Mouse (Mus musculus) forebrain, postnatal 0 days (tissue): ENCODE data around the gene Sqor. TPM values are rescaled to one million over a fixed set of nuclear protein-coding genes. Genes with fewer than 3 reads are reported as not detected.

Experiments
- ATAC-seq: fragments of 200-750 bp; cut with Nextera tagmentation; 2 replicates; pipeline ENCODE4 v1.8.0; 2017; ENCODE audit warnings: mild to moderate bottlenecking, moderate library complexity
- DNase-seq: peaks from one replicate; pipeline ENCODE4 v3.0.0-alpha.2; 2015
- H3K27ac ChIP-seq: fragments of 300-500 bp; sonication (generic); 2 replicates; pipeline ENCODE4 v1.5.1; 2014; ENCODE audit warnings: low read depth, mild to moderate bottlenecking, antibody characterized with exemption, low read length, moderate library complexity, mixed read lengths
- H3K27me3 ChIP-seq: fragments of 300-500 bp; sonication (generic); 2 replicates; pipeline ENCODE4 v1.6.1; 2014; ENCODE audit warnings: mild to moderate bottlenecking, low read length, mixed read lengths; ENCODE audit not compliant: insufficient read depth
- H3K36me3 ChIP-seq: fragments of 300-500 bp; sonication (generic); 2 replicates; pipeline ENCODE4 v1.6.1; 2014; ENCODE audit warnings: mild to moderate bottlenecking, moderate library complexity; ENCODE audit not compliant: insufficient read depth
- H3K4me1 ChIP-seq: fragments of 300-500 bp; sonication (generic); 2 replicates; pipeline ENCODE4 v1.6.1; 2014; ENCODE audit warnings: antibody characterized with exemption; ENCODE audit not compliant: insufficient read depth
- H3K4me2 ChIP-seq: fragments of 300-500 bp; sonication (generic); 2 replicates; pipeline ENCODE4 v1.6.1; 2014; ENCODE audit warnings: low read depth, mild to moderate bottlenecking, moderate library complexity
- H3K4me3 ChIP-seq: fragments of 300-500 bp; sonication (generic); 2 replicates; pipeline ENCODE4 v1.5.1; 2014; ENCODE audit warnings: low read depth, low read length, mixed read lengths
- H3K9ac ChIP-seq: fragments of 300-500 bp; sonication (generic); 2 replicates; pipeline ENCODE4 v1.6.1; 2014; ENCODE audit warnings: mild to moderate bottlenecking
- H3K9me3 ChIP-seq: fragments of 300-500 bp; sonication (generic); 2 replicates; pipeline ENCODE4 v1.6.1; 2016; ENCODE audit warnings: low read length
- CTCF ChIP-seq: sonication (generic); IDR thresholded peaks from 2 replicates; pipeline ENCODE4 v1.5.1; 2016; ENCODE audit warnings: antibody characterized with exemption, control low read depth, low read depth
- WGBS: fragments of 180-500 bp; shearing (Covaris S2); extraction: QIAGEN DNeasy Blood & Tissue Kit; methylation state at CpG from one replicate; pipeline ENCODE4 v1.1.7; 2014; 5-methylcytosine and 5-hydroxymethylcytosine counted together
- polyA plus RNA-seq: library from polyadenylated mRNA; unstranded; fragments of >200 nt; fragmentation: Nextera tagmentation; extraction: Ambion mirVana; gene quantifications from 2 replicates; pipeline ENCODE4 v1.2.1, GENCODE M21; 2015
- total RNA-seq: library from RNA; depleted of rRNA; stranded (reverse); fragments of >200 nt; gene quantifications from 2 replicates; pipeline ENCODE4 v1.2.3, GENCODE M21; 2014

The Sqor gene
- total and polyA plus RNA-seq, 2 experiments from 2014 or later = 3.6 to 4.9 TPM

DNA sequence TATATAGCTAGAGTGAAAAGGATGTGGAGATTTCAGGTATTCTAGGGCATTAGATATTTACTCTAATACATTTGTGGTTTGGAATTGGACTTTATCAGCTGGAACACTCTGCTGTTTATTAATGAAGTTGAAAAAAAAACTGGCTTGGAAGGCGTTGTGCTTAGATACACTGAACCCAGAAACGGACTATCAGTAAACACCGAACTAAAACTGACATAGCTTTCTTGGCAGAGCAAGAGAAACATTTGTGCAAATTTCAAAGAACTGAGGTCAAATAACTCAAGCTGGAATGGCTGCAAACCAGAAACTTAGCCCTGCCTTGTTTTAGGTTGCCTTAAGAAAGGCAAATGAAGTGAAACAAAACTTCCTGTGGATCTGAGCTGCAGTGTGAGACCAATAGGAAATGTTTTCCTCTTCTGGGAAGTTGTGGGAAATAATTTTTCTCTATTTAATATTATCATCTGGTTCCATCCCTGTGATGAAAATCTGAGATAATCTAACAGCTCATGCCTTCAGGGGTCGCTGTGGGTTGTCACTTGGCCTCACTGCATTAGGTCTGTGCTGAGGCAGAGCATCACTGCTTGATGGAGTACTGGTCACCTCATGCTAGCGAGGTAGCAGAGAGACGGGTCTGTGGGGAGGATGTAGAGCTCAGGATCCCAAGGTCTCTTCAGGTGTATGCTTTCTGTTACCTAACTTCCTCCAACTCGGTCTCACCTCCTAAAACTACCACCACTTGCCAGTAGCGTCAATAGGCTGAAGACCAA lies 16.7 kb downstream of the Sqor start:
- no peak overlapping the region for H3K9ac ChIP-seq
- H3K27ac ChIP-seq = no peak overlapping the region
- H3K36me3 ChIP-seq = no peaks in the 10 kb centered on the region
- no peaks in the 10 kb centered on the region for H3K9me3 ChIP-seq
- ATAC-seq (no peak), DNase-seq (no peak)
- no peak for TF ChIP-seq CTCF
- WGBS = 70% methylated on average over 8 of the region's 8 CpGs
- H3K4me1 ChIP-seq = no peaks in the 10 kb centered on the region
- H3K27me3 ChIP-seq = no peaks in the 10 kb centered on the region
- H3K4me2 ChIP-seq = no peak overlapping the region
- no peak overlapping the region for H3K4me3 ChIP-seq

DNA sequence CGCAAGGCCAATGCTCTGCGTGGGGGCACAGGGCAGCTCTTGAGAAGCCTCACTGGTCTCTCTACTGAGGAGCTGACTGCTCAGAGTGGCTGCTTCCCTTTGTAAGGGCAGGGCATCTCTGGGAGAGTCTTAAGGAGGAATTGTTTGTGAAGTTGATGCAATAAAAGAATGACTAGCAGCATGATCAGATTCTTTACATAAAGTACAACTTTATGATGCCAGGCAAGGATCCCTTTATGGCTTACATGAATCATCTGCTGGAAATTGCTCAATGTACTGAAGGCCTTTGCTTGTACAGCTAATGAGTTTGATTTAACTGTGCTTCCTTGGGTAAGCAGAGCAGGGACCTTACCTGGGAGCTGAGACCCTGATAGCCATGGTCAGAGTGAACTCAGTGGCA lies 18.7 kb downstream of the Sqor start:
- Histone ChIP-seq H3K36me3 (no peaks in the 10 kb centered on the region), H3K4me2 (no peak overlapping the region), H3K9ac (no peak overlapping the region), H3K9me3 (no peaks in the 10 kb centered on the region), H3K4me3 (no peak overlapping the region), H3K27me3 (no peaks in the 10 kb centered on the region), H3K4me1 (no peaks in the 10 kb centered on the region), H3K27ac (no peak overlapping the region)
- DNase-seq (no peak), ATAC-seq (no peak)
- no peak for TF ChIP-seq CTCF
- 88% methylated on average over 2 of the region's 2 CpGs for WGBS

DNA sequence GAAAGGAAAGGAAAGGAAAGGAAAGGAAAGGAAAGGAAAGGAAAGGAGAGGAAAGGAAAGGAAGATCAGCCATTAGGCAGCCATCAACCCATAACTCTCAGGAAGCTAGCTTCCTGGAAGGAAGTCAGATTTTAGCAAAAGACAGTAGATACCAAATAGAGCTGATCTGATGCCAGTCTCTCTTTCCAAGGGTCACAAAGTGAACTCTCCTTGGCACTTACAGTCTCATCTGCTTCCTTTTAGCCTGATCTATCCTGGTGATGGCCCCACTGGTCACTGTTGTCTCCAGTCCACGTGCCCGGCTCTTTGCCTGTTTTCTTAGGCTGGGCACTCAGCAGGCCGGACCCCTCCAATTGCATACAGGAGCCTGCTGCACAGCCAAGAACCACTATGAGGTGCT lies 19.7 kb downstream of the Sqor start:
- DNase-seq = no peak
- H3K27me3 ChIP-seq = no peaks in the 10 kb centered on the region
- 91% methylated on average over 3 of the region's 3 CpGs for WGBS
- no peaks in the 10 kb centered on the region for H3K9me3 ChIP-seq
- no peak overlapping the region for H3K9ac ChIP-seq
- H3K36me3 ChIP-seq = no peaks in the 10 kb centered on the region
- no peak for TF ChIP-seq CTCF
- H3K4me3 ChIP-seq = no peak overlapping the region
- H3K4me2 ChIP-seq = no peak overlapping the region
- no peak for ATAC-seq
- no peak overlapping the region for H3K27ac ChIP-seq
- H3K4me1 ChIP-seq = no peaks in the 10 kb centered on the region

DNA sequence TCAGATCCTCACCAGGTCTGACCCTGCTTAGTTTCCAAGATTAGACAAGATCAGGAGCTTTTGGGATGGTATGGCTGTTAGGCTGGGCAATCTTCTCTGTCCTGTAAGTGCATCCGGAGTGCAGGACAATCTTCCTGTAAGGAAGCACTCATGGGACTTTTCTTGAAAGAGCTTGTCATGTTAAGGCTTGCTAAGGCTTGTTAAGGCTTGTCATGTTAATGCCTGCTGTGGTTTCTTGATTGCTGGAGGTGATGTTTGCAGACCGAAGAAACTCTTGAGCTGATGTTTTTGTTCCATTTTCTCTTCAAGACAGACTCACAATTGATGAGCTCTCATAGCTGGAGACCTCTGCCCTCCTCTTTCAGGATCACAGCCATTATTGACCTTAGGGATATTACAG lies 21.1 kb downstream of the Sqor start:
- no peak for TF ChIP-seq CTCF
- DNase-seq = no peak
- Histone ChIP-seq H3K9ac (no peak overlapping the region), H3K36me3 (no peaks in the 10 kb centered on the region), H3K4me2 (no peak overlapping the region), H3K27ac (no peak overlapping the region), H3K4me1 (no peaks in the 10 kb centered on the region), H3K9me3 (no peaks in the 10 kb centered on the region), H3K4me3 (no peak overlapping the region), H3K27me3 (no peaks in the 10 kb centered on the region)
- ATAC-seq = no peak
- 85% methylated on average over 2 of the region's 2 CpGs for WGBS

DNA sequence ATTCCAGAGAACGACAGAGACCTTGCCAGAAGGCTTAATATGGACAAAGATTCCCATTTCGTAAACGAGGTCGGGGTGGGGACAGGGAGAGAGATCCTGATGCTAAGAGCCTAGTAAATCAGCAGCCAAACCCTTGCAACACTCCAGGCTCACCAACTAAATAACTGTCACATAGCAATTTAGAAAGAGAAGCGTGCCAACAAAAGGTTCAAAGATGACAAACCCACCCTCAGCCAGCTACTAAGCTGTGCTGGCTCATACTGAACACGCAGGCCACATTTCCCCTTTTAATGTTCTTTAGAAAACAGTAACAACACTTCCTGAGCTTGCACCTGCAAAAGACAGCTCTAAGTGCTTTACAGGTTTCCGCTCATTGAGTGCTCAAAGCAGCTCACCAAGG lies 24.3 kb downstream of the Sqor start:
- WGBS = 66% methylated on average over 7 of the region's 7 CpGs
- no peak for ATAC-seq

DNA sequence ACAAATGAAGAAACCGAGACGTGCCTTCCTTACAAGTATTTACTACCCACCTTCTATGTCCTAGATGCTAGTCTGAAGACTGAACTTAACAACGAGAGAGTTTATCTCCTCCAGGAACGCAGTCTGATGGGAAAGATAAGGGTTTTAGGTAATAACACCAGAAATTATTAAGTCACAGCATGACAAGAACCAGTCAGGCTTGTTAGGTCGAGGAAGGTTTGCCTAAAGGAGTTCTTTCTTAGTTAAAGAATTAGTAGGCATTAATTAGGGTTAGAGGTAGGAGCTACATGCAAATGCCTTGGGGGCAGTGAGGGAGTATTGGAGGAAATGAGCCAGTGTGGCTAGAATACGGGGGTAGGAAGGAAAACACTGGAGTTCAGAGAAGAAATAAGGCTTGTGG lies 24.7 kb downstream of the Sqor start:
- Histone ChIP-seq H3K9ac (no peak overlapping the region), H3K4me3 (no peak overlapping the region), H3K27ac (no peak overlapping the region), H3K9me3 (no peaks in the 10 kb centered on the region), H3K36me3 (no peaks in the 10 kb centered on the region), H3K27me3 (no peaks in the 10 kb centered on the region), H3K4me2 (no peak overlapping the region), H3K4me1 (no peaks in the 10 kb centered on the region)
- no peak for TF ChIP-seq CTCF
- DNase-seq (no peak), ATAC-seq (no peak)
- 71% methylated on average over 6 of the region's 6 CpGs for WGBS

More for the DNA sequence above, 24.3 kb downstream of the Sqor start:
- no peaks in the 10 kb centered on the region for H3K27me3 ChIP-seq
- TF ChIP-seq CTCF = no peak
- H3K9ac ChIP-seq = no peak overlapping the region
- DNase-seq = no peak
- no peaks in the 10 kb centered on the region for H3K36me3 ChIP-seq
- H3K4me1 ChIP-seq = no peaks in the 10 kb centered on the region
- no peak overlapping the region for H3K4me3 ChIP-seq
- no peaks in the 10 kb centered on the region for H3K9me3 ChIP-seq
- H3K4me2 ChIP-seq = no peak overlapping the region
- no peak overlapping the region for H3K27ac ChIP-seq

DNA sequence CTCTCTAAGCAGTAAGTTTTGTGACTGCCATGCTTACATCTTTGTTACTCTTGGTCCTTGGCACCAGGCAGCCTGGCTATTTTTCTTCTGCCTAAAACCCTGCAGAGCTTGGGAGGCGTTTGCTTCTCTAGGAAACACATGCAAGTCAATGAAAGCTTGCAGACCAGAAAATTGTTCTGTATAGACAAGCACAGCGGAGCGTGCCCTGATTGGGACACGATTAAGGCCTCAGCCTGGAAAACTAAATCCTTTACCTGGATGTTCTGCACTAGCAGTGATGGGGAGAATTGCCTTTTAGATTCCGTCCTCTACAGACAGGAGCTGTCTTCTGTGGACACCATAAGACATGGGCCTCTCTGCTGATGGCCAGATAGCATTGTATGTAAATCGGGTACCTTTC lies 39.4 kb downstream of the Sqor start:
- ATAC-seq = no peak
- no peak for TF ChIP-seq CTCF
- no peaks in the 10 kb centered on the region for H3K36me3 ChIP-seq
- no peak overlapping the region for H3K9ac ChIP-seq
- H3K9me3 ChIP-seq = no peaks in the 10 kb centered on the region
- H3K4me1 ChIP-seq = no peaks in the 10 kb centered on the region
- H3K4me3 ChIP-seq = no peak overlapping the region
- H3K27me3 ChIP-seq = no peaks in the 10 kb centered on the region
- H3K4me2 ChIP-seq = no peak overlapping the region
- DNase-seq = no peak
- WGBS = 76% methylated on average over 6 of the region's 6 CpGs
- no peak overlapping the region for H3K27ac ChIP-seq
